Mouse (Mus musculus) lung, embryonic 15.5 days (tissue): ENCODE results near the gene Castor2. TPM values are rescaled to one million over a fixed set of nuclear protein-coding genes. Genes with fewer than 3 reads are reported as not detected.
A peak's percentile ranks its signal among the peaks of the same experiment; 100 is the strongest.

Source experiments
- ATAC-seq: fragments of 200-750 bp; cut with Nextera tagmentation; 2 replicates; pipeline ENCODE4 v1.8.0; 2017; ENCODE audit warnings: moderate number of reproducible peaks, borderline replicate concordance; ENCODE audit not compliant: low FRiP score, low TSS enrichment; ENCODE audit errors: extremely low read depth
- H3K27ac ChIP-seq: fragments of 300-500 bp; sonication (generic); 2 replicates; pipeline ENCODE4 v1.5.1; 2015; ENCODE audit warnings: moderate library complexity, mild to moderate bottlenecking, inconsistent platforms
- H3K27me3 ChIP-seq: fragments of 300-500 bp; sonication (generic); 2 replicates; pipeline ENCODE4 v1.6.1; 2015; ENCODE audit warnings: inconsistent platforms
- H3K36me3 ChIP-seq: fragments of 300-500 bp; sonication (generic); 2 replicates; pipeline ENCODE4 v1.6.1; 2015; ENCODE audit warnings: inconsistent platforms
- H3K4me1 ChIP-seq: fragments of 300-500 bp; sonication (generic); 2 replicates; pipeline ENCODE4 v1.6.1; 2015; ENCODE audit warnings: inconsistent platforms
- H3K4me2 ChIP-seq: fragments of 300-500 bp; sonication (generic); 2 replicates; pipeline ENCODE4 v1.6.1; 2015; ENCODE audit warnings: inconsistent platforms, mild to moderate bottlenecking, moderate library complexity
- H3K4me3 ChIP-seq: fragments of 300-500 bp; sonication (generic); 2 replicates; pipeline ENCODE4 v1.5.1; 2015; ENCODE audit warnings: mild to moderate bottlenecking, inconsistent platforms
- H3K9ac ChIP-seq: fragments of 300-500 bp; sonication (generic); 2 replicates; pipeline ENCODE4 v1.6.1; 2015; ENCODE audit warnings: inconsistent platforms
- H3K9me3 ChIP-seq: fragments of 300-500 bp; sonication (generic); 2 replicates; pipeline ENCODE4 v1.6.1; 2016; ENCODE audit warnings: inconsistent platforms
- WGBS: fragments of 180-500 bp; shearing (Covaris S2); methylation state at CpG from one replicate; pipeline ENCODE4 v1.1.7; 2015; 5-methylcytosine and 5-hydroxymethylcytosine counted together
- polyA plus RNA-seq: library from polyadenylated mRNA; unstranded; fragments of >200 nt; fragmentation: Nextera tagmentation; extraction: Ambion mirVana; gene quantifications from 2 replicates; pipeline ENCODE4 v1.2.1, GENCODE M21; 2015

The Castor2 gene
- polyA plus RNA-seq, 1 experiment from 2014 or later = 3.7 TPM

DNA sequence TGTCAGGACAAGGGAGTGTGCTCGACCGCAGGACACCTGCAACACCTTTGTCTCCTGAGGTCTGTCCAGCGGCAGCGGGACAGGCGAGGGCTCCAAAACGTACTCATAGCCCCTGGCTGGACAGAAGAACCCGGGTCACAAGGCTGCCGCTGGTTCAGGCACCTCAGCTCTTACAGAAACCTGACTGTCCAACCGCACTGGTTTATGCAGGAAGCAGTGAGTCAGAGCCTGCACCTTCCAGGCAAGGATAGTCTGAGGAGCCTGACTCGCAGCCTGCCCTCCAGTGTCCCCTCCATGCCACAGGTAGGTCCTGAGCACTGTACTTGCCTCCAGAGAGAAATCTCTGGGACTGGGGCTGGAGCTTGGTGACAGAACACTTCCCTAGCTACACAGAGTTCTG, 69.7 kb downstream of the Castor2 start:
- 87% methylated on average over 10 of the region's 10 CpGs for WGBS
- Histone ChIP-seq H3K36me3 (peaks cover 7% of the 10 kb centered on the region; the same call in 1 of the 2 replicates), H3K27ac (no peak overlapping the region)

DNA sequence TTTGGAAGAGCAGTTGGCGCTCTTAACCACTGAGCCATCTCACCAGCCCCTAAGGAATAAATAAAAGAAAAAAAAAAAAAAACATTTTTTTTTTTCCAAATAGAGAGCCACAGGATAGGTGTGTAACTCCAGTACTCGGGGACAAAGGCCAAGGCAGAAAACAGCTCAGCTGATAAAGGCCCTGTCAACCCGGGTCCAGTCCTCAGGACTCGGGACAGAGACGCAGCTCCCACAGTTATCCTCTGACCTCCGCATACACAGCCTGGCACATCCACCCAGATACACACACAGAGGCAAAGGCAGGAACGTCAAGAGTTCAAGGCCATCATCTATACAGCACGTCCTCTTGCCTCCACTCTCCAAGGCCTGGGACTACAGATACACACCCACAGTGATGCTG, 70.7 kb downstream of the Castor2 start:
- Histone ChIP-seq H3K9ac (no peak overlapping the region), H3K36me3 (peaks cover 7% of the 10 kb centered on the region; the same call in 1 of the 2 replicates)

More for the DNA sequence above, 69.7 kb downstream of the Castor2 start:
- H3K9me3 ChIP-seq = no peaks in the 10 kb centered on the region
- peaks cover 7% of the 10 kb centered on the region for H3K4me1 ChIP-seq
- H3K4me2 ChIP-seq = no peak overlapping the region
- no peak for ATAC-seq
- no peaks in the 10 kb centered on the region for H3K27me3 ChIP-seq
- no peak overlapping the region for H3K9ac ChIP-seq
- no peak overlapping the region for H3K4me3 ChIP-seq

DNA sequence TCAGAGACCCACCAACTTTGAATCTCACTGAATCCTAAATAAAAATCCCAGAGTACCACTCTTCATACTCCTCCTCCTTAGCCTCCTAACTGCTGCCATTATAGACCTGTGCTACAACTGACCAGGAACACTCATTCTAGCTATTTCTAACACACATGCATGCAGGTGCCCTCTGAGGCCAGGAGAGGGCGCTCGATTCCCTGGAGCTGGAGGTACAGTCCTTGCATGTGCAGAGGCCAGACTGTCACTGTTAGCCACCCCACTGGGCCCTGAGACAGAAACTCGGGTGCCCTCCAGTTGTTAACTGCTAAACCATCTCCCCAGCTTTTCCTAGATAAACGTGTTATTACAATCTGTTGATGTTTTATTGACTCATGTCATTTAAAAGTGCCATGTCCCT, 73.7 kb downstream of the Castor2 start:
- Histone ChIP-seq H3K4me2 (no peak overlapping the region), H3K4me3 (no peak overlapping the region), H3K9me3 (no peaks in the 10 kb centered on the region), H3K9ac (no peak overlapping the region), H3K36me3 (no peaks in the 10 kb centered on the region), H3K4me1 (peaks cover 14% of the 10 kb centered on the region), H3K27ac (no peak overlapping the region), H3K27me3 (no peaks in the 10 kb centered on the region)
- no peak for ATAC-seq
- 40% methylated on average over 4 of the region's 4 CpGs for WGBS

More for the DNA sequence above, 70.7 kb downstream of the Castor2 start:
- no peak overlapping the region for H3K4me2 ChIP-seq
- H3K4me1 ChIP-seq = peaks cover 7% of the 10 kb centered on the region
- H3K27ac ChIP-seq = no peak overlapping the region
- no peak overlapping the region for H3K4me3 ChIP-seq
- no peaks in the 10 kb centered on the region for H3K27me3 ChIP-seq
- no peaks in the 10 kb centered on the region for H3K9me3 ChIP-seq
- ATAC-seq = no peak
- 90% methylated on average over 8 of the region's 8 CpGs for WGBS

DNA sequence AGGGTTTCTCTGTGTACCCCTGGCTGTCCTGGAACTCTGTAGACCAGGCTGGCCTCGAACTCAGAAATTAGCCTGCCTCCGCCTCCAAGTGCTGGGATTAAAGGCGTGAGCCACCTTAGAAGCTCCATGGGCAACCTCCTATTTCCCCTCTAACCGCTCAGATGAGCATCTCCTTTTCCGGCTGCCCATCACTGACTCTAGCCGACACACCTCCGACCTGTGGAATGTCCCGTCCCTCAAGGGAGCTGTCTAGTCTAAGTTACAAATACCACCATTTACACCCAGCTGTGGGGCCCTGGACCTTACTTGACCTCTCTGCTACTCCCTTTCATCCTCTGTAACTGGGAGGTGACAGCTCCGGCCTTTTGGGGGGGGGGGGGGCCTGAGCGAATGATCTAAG, 76.2 kb downstream of the Castor2 start:
- Histone ChIP-seq H3K4me2 (peak overlapping the region; percentile 81), H3K4me1 (peaks cover 14% of the 10 kb centered on the region), H3K27ac (peak overlapping the region; percentile 65), H3K36me3 (no peaks in the 10 kb centered on the region), H3K4me3 (peak overlapping the region; percentile 84), H3K9me3 (no peaks in the 10 kb centered on the region), H3K27me3 (no peaks in the 10 kb centered on the region), H3K9ac (peak overlapping the region; percentile 55)
- 12% methylated on average over 10 of the region's 10 CpGs for WGBS
- no peak for ATAC-seq

DNA sequence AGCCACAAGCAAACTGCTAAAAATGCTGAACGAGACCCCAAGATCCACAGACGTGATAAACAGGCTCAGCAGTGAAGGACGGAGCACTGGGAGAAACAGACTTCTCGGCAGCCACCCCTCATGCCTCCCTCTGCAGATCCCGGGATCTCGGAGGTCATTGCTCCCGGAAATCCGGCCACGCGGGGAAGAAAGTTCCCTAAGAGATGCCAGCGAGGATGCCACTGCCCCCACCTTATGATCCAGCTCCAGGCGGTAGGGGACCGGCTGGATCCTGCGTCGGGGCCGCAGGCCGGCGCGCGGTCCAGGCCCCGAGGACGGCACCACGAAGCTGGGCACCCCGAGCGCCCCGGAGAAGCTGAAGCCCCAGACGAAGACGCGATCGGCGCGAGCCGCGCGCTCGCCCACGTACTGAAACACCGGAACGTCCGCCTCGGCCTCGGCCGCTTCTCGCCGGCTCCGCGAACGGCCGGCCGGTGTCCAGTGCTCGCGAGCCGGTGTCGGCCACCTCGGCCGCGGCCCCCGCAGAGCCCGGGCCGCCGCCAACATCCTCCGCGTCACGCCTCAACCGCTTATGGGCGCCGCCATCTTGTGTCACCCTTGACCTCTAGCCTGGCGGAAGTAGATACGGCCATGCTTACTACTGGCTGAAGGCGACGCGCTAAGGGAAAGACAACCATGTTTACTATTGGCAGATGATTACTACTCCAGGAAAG, 76.8 kb downstream of the Castor2 start, which contains the start of gene Rcc1l:
Gene Rcc1l, minus strand, starts transcription at position 606 of the 713 bp plus-strand sequence.
- Histone ChIP-seq H3K9ac (peak within 1 kb of the TSS; percentile 55), H3K27ac (peak within 1 kb of the TSS; percentile 65), H3K9me3 (no peaks in the 10 kb centered on the region), H3K27me3 (no peaks in the 10 kb centered on the region), H3K4me1 (peaks cover 14% of the 10 kb centered on the region), H3K36me3 (no peaks in the 10 kb centered on the region), H3K4me3 (peak within 1 kb of the TSS; percentile 84), H3K4me2 (peak within 1 kb of the TSS; percentile 81)
- WGBS = under 1% methylated on average over 72 of the region's 72 CpGs
- peak; percentile 89 for ATAC-seq

DNA sequence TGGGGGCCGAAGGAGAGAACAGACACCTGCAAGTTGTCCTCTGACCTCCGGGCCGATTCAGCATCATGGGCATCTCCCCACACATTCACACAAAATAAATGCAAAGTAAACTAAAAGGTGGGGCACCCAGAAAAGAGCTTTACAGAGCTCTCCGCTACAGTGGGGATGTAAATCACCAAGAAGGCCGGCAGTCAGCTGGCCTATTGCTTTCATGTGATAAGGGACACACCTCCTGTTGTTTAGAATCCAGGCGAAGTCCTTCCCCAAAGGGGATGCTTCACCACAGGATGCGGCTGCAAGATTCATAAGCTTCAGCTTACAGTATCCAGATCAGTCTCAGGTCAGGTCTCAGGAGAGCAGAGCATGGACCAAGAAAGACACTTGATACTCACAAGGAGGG, 79.0 kb downstream of the Castor2 start:
- H3K9ac ChIP-seq = no peak overlapping the region
- no peak overlapping the region for H3K4me2 ChIP-seq
- H3K9me3 ChIP-seq = no peaks in the 10 kb centered on the region
- H3K27ac ChIP-seq = no peak overlapping the region
- 72% methylated on average over 7 of the region's 7 CpGs for WGBS
- no peaks in the 10 kb centered on the region for H3K36me3 ChIP-seq
- no peak overlapping the region for H3K4me3 ChIP-seq
- H3K27me3 ChIP-seq = no peaks in the 10 kb centered on the region
- peaks cover 30% of the 10 kb centered on the region for H3K4me1 ChIP-seq
- ATAC-seq = no peak

DNA sequence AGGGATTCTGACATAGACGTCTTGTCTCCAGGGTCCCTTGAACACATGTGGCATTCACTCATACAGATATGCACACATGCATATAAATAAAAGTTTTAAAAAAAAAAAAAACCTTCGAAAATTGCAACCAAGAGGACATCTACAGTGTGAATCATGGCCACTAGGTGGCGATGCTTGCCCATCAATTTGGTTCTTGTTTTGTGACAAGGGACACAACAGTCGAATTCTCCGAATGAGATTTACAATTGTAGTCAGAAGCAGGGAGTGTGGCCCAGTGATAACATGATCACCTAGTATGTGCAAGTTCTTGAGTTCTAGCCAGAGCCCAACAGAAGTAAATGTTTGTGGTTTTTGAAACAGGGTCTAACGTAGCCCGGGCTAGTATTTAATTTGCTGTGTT, 80.4 kb downstream of the Castor2 start:
- H3K27me3 ChIP-seq = no peaks in the 10 kb centered on the region
- no peak overlapping the region for H3K27ac ChIP-seq
- peaks cover 29% of the 10 kb centered on the region for H3K4me1 ChIP-seq
- no peak overlapping the region for H3K4me2 ChIP-seq
- H3K9me3 ChIP-seq = no peaks in the 10 kb centered on the region
- ATAC-seq = no peak
- no peak overlapping the region for H3K4me3 ChIP-seq
- H3K36me3 ChIP-seq = no peaks in the 10 kb centered on the region
- no peak overlapping the region for H3K9ac ChIP-seq
- 19% methylated on average over 7 of the region's 7 CpGs for WGBS

DNA sequence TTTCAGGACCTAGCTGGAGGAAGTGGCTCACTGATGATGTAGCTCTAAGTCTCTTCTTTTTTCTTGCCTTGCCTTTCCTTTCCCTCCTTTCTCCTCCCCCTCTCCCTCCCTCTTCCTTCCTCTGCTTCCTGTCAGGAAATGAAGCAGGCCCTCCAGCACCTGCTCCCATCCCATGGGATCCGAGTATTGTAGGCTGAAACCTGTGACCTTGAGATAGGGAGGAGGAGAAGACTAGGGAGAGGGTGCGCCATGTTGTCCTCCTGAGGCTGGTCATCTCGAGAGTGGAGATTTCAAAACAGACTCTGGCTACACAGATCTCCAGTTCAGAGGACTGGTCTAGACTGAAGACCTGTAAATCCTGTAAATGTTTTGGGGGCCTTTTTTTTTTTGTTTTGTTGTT, 82.7 kb downstream of the Castor2 start:
- Histone ChIP-seq H3K27me3 (no peaks in the 10 kb centered on the region), H3K27ac (no peak overlapping the region), H3K36me3 (no peaks in the 10 kb centered on the region), H3K4me1 (peaks cover 23% of the 10 kb centered on the region), H3K9me3 (no peaks in the 10 kb centered on the region), H3K4me2 (no peak overlapping the region), H3K4me3 (no peak overlapping the region), H3K9ac (no peak overlapping the region)
- no peak for ATAC-seq
- 62% methylated on average over 3 of the region's 3 CpGs for WGBS

DNA sequence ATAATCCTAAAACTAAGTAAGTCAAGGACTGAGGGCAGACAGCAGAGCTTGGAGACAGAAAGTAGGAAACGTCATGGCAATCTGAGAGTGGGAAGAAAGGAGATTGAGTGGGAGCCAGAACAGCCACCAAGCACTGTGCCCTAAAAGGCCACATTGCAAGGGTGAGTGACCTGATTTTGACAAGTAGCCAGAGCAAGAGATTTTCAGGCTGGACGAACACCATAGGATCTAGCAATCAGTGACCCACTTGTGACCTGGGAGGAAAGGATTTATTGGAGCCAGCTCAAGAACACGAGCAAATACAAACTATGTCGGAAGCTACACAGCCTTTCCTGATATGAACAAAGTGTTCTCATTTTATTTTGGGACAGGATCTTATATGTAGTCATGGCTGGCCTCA, 83.2 kb downstream of the Castor2 start:
- peak overlapping the region; percentile 78; the same call in 1 of the 2 replicates for H3K9ac ChIP-seq
- peak overlapping the region; percentile 88 for H3K4me2 ChIP-seq
- no peaks in the 10 kb centered on the region for H3K27me3 ChIP-seq
- H3K4me1 ChIP-seq = peaks cover 23% of the 10 kb centered on the region
- no peak for ATAC-seq
- no peaks in the 10 kb centered on the region for H3K36me3 ChIP-seq
- WGBS = 26% methylated on average over 4 of the region's 4 CpGs
- H3K4me3 ChIP-seq = peak overlapping the region; percentile 79
- no peaks in the 10 kb centered on the region for H3K9me3 ChIP-seq
- 0 out of 2 replicates have a peak overlapping the region, but pooled peaks have one; percentile 22 for H3K27ac ChIP-seq

DNA sequence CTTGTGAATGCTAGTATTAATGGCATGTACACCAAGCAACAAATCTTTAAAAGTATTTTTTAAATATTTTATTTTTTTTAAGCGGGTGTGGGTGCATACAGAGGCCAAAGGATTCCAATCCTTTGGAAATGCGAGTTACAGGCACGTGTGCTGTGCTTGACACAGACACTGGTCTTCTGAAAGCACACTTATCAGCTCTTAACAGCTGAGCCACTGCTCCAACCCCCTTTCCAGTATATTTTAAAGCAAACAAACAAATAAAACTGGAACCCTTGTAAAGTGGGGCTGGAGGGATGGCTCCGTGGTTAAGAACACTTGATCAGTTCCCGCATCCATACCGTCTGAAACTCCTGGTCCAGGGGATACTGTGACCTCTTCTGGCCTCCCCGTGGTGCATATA, 83.7 kb downstream of the Castor2 start:
- Histone ChIP-seq H3K27ac (peak overlapping the region; percentile 96), H3K4me2 (peak overlapping the region; percentile 88), H3K9ac (peak overlapping the region; percentile 78), H3K4me1 (peaks cover 23% of the 10 kb centered on the region), H3K36me3 (no peaks in the 10 kb centered on the region), H3K27me3 (no peaks in the 10 kb centered on the region), H3K4me3 (peak overlapping the region; percentile 79), H3K9me3 (no peaks in the 10 kb centered on the region)
- WGBS = 33% methylated on average over 7 of the region's 7 CpGs
- ATAC-seq = no peak

DNA sequence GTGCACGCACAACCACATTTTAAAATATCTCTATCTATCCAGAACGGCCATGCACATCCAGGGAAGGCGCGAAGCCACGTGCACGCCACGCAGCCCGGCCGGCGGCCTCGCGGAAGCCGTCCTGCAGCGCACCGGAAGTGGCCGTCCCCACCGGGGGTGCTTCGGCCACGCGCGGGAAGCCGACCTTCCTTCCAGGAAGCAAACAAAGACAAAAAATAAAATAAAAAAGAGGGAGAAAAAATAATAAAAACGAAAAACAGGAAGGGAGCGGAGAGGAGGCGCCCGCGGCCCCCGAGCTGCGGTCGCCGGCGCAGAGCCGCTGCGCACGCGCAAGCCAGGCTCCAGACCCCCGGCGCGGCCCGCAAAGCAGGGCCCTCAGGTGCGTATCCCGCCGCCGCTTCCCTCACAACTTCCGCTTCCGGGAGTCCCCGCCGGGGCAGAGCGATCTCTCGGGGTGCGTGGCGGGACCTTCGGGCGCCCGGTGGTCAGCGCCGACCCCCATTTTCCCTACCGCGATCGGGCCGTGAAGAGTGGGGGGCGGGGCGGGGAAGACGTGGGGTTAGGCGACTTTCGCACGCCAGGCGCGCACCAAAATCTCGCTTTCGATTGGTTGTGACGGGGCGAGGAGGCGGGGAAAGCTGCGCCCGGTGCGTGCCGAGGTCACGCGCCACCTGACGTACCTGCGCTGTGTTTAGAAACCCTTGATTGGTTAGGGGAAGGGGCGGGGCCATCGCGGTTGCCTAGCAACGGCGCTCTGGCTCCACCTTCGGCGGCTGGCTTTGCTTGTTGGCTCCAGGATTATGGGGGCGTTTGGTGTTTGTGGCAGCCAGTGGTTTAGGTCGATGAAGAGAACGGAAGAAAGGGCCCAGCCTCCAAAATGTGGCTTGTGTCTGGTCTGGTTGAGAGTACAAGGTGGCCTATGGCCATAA, 84.6 kb downstream of the Castor2 start, which contains the start of gene Gtf2ird2:
Gene Gtf2ird2, plus strand, starts transcription at position 140 of the 929 bp plus-strand sequence.
- WGBS = under 1% methylated on average over 92 of the region's 92 CpGs
- Histone ChIP-seq H3K4me3 (peak within 1 kb of the TSS; percentile 79), H3K4me1 (peaks cover 23% of the 10 kb centered on the region), H3K36me3 (no peaks in the 10 kb centered on the region), H3K27ac (peak within 1 kb of the TSS; percentile 96), H3K9me3 (no peaks in the 10 kb centered on the region), H3K27me3 (no peaks in the 10 kb centered on the region), H3K4me2 (peak within 1 kb of the TSS; percentile 88), H3K9ac (peak within 1 kb of the TSS; percentile 78)
- peak; percentile 95 for ATAC-seq

DNA sequence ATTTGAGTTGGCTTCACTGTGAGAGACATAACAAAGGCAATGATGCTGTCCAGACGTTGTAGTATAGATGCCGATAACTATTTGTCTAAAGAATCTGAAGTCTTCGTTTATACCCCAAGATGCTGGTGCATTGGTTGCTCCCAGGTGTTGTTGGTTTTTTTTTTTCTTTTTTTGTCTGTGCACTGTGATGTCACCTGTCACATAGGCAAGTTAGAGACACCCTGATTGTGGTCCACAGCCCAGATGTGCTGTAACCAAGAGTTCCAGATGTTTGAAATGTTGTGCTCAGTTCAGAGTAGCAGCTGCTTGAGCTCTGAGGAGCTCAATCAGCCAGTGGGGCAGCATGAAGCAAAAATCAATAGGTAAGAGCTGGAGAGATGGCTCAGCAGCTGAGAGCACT, 86.5 kb downstream of the Castor2 start:
- H3K9me3 ChIP-seq = no peaks in the 10 kb centered on the region
- no peak overlapping the region for H3K4me3 ChIP-seq
- H3K4me2 ChIP-seq = no peak overlapping the region
- H3K27me3 ChIP-seq = no peaks in the 10 kb centered on the region
- ATAC-seq = no peak
- H3K9ac ChIP-seq = no peak overlapping the region
- H3K27ac ChIP-seq = no peak overlapping the region
- H3K4me1 ChIP-seq = peaks cover 23% of the 10 kb centered on the region
- no peaks in the 10 kb centered on the region for H3K36me3 ChIP-seq
- 87% methylated on average over 3 of the region's 3 CpGs for WGBS
